Mouse (Mus musculus): ENCODE data around the gene Musk. TPM values are rescaled to one million over a fixed set of nuclear protein-coding genes. Genes with fewer than 3 reads are reported as not detected.

The Musk gene
- polyA plus RNA-seq, 1 experiment: 0.32 TPM

- H3K4me1 ChIP-seq (ENCODE audit: control insufficient read depth, insufficient read depth, insufficient read length, low read length): no peaks in the 10 kb centered on the region
- no peak overlapping the region for H3K4me3 ChIP-seq (ENCODE audit: insufficient read depth, low read depth, low read length)
- no peak overlapping the region for H3K27ac ChIP-seq (replicated peaks; ENCODE audit: low read depth, low read length)
These were observed 53.5 kb downstream of the Musk start for GRCm38 (mm10) chr4:58339226-58339625.

GRCm38 (mm10) chr4:58350206-58350605 lies 64.4 kb downstream of the Musk start:
- Histone ChIP-seq H3K4me3 (ENCODE audit: insufficient read depth, low read depth, low read length) (no peak overlapping the region), H3K4me1 (ENCODE audit: control insufficient read depth, insufficient read depth, insufficient read length, low read length) (no peaks in the 10 kb centered on the region), H3K27ac (replicated peaks; ENCODE audit: low read depth, low read length) (no peak overlapping the region)

- H3K4me1 ChIP-seq (ENCODE audit: control insufficient read depth, insufficient read depth, insufficient read length, low read length): no peaks in the 10 kb centered on the region
- H3K4me3 ChIP-seq (ENCODE audit: insufficient read depth, low read depth, low read length): no peak overlapping the region
- no peak overlapping the region for H3K27ac ChIP-seq (replicated peaks; ENCODE audit: low read depth, low read length)
These were observed 65.4 kb downstream of the Musk start for GRCm38 (mm10) chr4:58351165-58351564.

GRCm38 (mm10) chr4:58351590-58351989 lies 65.8 kb downstream of the Musk start:
- H3K4me3 ChIP-seq (ENCODE audit: insufficient read depth, low read depth, low read length): no peak overlapping the region
- no peaks in the 10 kb centered on the region for H3K4me1 ChIP-seq (ENCODE audit: control insufficient read depth, insufficient read depth, insufficient read length, low read length)
- no peak overlapping the region for H3K27ac ChIP-seq (replicated peaks; ENCODE audit: low read depth, low read length)

GRCm38 (mm10) chr4:58358996-58359395 lies 73.2 kb downstream of the Musk start:
- Histone ChIP-seq H3K4me3 (ENCODE audit: insufficient read depth, low read depth, low read length) (no peak overlapping the region), H3K4me1 (ENCODE audit: control insufficient read depth, insufficient read depth, insufficient read length, low read length) (no peaks in the 10 kb centered on the region), H3K27ac (replicated peaks; ENCODE audit: low read depth, low read length) (no peak overlapping the region)

- no peak overlapping the region for H3K4me3 ChIP-seq (ENCODE audit: insufficient read depth, low read depth, low read length)
- no peak overlapping the region for H3K27ac ChIP-seq (replicated peaks; ENCODE audit: low read depth, low read length)
- H3K4me1 ChIP-seq (ENCODE audit: control insufficient read depth, insufficient read depth, insufficient read length, low read length): no peaks in the 10 kb centered on the region
These were observed 79.6 kb downstream of the Musk start for GRCm38 (mm10) chr4:58365321-58365720.

- Histone ChIP-seq H3K4me3 (ENCODE audit: insufficient read depth, low read depth, low read length) (no peak overlapping the region), H3K27ac (replicated peaks; ENCODE audit: low read depth, low read length) (no peak overlapping the region), H3K4me1 (ENCODE audit: control insufficient read depth, insufficient read depth, insufficient read length, low read length) (no peaks in the 10 kb centered on the region)
These were observed 85.3 kb downstream of the Musk start for GRCm38 (mm10) chr4:58371106-58371505.

GRCm38 (mm10) chr4:58373599-58373998 lies 87.8 kb downstream of the Musk start:
- no peak overlapping the region for H3K27ac ChIP-seq (replicated peaks; ENCODE audit: low read depth, low read length)
- H3K4me1 ChIP-seq (ENCODE audit: control insufficient read depth, insufficient read depth, insufficient read length, low read length): no peaks in the 10 kb centered on the region
- no peak overlapping the region for H3K4me3 ChIP-seq (ENCODE audit: insufficient read depth, low read depth, low read length)

GRCm38 (mm10) chr4:58374141-58374870 lies 88.5 kb downstream of the Musk start:
- H3K4me1 ChIP-seq (ENCODE audit: control insufficient read depth, insufficient read depth, insufficient read length, low read length): no peaks in the 10 kb centered on the region
- no peak overlapping the region for H3K4me3 ChIP-seq (ENCODE audit: insufficient read depth, low read depth, low read length)
- no peak overlapping the region for H3K27ac ChIP-seq (replicated peaks; ENCODE audit: low read depth, low read length)

- Histone ChIP-seq H3K4me1 (ENCODE audit: control insufficient read depth, insufficient read depth, insufficient read length, low read length) (no peaks in the 10 kb centered on the region), H3K27ac (replicated peaks; ENCODE audit: low read depth, low read length) (no peak overlapping the region), H3K4me3 (ENCODE audit: insufficient read depth, low read depth, low read length) (no peak overlapping the region)
These were observed 93.4 kb downstream of the Musk start for GRCm38 (mm10) chr4:58379186-58379585.

GRCm38 (mm10) chr4:58400861-58401341 lies 115.1 kb downstream of the Musk start:
- Histone ChIP-seq H3K27ac (replicated peaks; ENCODE audit: low read depth, low read length) (no peak overlapping the region), H3K4me3 (ENCODE audit: insufficient read depth, low read depth, low read length) (no peak overlapping the region), H3K4me1 (ENCODE audit: control insufficient read depth, insufficient read depth, insufficient read length, low read length) (no peaks in the 10 kb centered on the region)

- no peak overlapping the region for H3K27ac ChIP-seq (replicated peaks; ENCODE audit: low read depth, low read length)
- H3K4me3 ChIP-seq (ENCODE audit: insufficient read depth, low read depth, low read length): no peak overlapping the region
- H3K4me1 ChIP-seq (ENCODE audit: control insufficient read depth, insufficient read depth, insufficient read length, low read length): no peaks in the 10 kb centered on the region
These were observed 116.3 kb downstream of the Musk start for GRCm38 (mm10) chr4:58401973-58402501.

- H3K27ac ChIP-seq (replicated peaks; ENCODE audit: low read depth, low read length): no peak overlapping the region
These were observed 127.7 kb downstream of the Musk start for GRCm38 (mm10) chr4:58413188-58414185.

GRCm38 (mm10) chr4:58415537-58415936 lies 129.8 kb downstream of the Musk start:
- Histone ChIP-seq H3K27ac (replicated peaks; ENCODE audit: low read depth, low read length) (no peak overlapping the region), H3K4me3 (ENCODE audit: insufficient read depth, low read depth, low read length) (no peak overlapping the region), H3K4me1 (ENCODE audit: control insufficient read depth, insufficient read depth, insufficient read length, low read length) (no peaks in the 10 kb centered on the region)

More at GRCm38 (mm10) chr4:58413188-58414185, 127.7 kb downstream of the Musk start:
- Histone ChIP-seq H3K4me3 (ENCODE audit: insufficient read depth, low read depth, low read length) (no peak overlapping the region), H3K4me1 (ENCODE audit: control insufficient read depth, insufficient read depth, insufficient read length, low read length) (no peaks in the 10 kb centered on the region)

GRCm38 (mm10) chr4:58417319-58417718 lies 131.6 kb downstream of the Musk start:
- Histone ChIP-seq H3K27ac (replicated peaks; ENCODE audit: low read depth, low read length) (no peak overlapping the region), H3K4me3 (ENCODE audit: insufficient read depth, low read depth, low read length) (no peak overlapping the region), H3K4me1 (ENCODE audit: control insufficient read depth, insufficient read depth, insufficient read length, low read length) (no peaks in the 10 kb centered on the region)
